Mouse (Mus musculus) MEL (cell line): ENCODE data around the gene Vti1b. TPM values are rescaled to one million over a fixed set of nuclear protein-coding genes. Genes with fewer than 3 reads are reported as not detected.

Experiments used
- DNase-seq: peaks from one replicate; pipeline ENCODE4 v3.0.0; 2011; ENCODE audit warnings: low read depth, low spot score
- H3K27ac ChIP-seq: 2 replicates; pipeline ENCODE4 v1.5.1; 2012; ENCODE audit warnings: low read depth, mild to moderate bottlenecking, control low read depth, low read length, moderate library complexity; ENCODE audit not compliant: control insufficient read depth
- H3K27me3 ChIP-seq, 2 experiments: fragments of 150-350 bp in 1 of 2; sonication (generic) in 1 of 2; 2 replicates each; pipeline ENCODE4 v1.6.1; 2012; ENCODE audit warnings: low read length in 2 of 2, mild to moderate bottlenecking in 2 of 2, improper control_type of control experiment in 1 of 2, moderate library complexity in 1 of 2; ENCODE audit not compliant: insufficient read depth in 2 of 2, control insufficient read depth in 1 of 2
- H3K36me3 ChIP-seq, 2 experiments: 2 replicates each; pipeline ENCODE4 v1.6.1; 2012 to 2014; ENCODE audit warnings: low read length in 2 of 2, improper control_type of control experiment in 1 of 2, inconsistent platforms in 1 of 2, mild to moderate bottlenecking in 1 of 2; ENCODE audit not compliant: insufficient read depth in 2 of 2, control insufficient read depth in 1 of 2
- H3K4me1 ChIP-seq, 2 experiments: fragments of 150-350 bp in 1 of 2; sonication (generic) in 1 of 2; 2 replicates each; pipeline ENCODE4 v1.6.1; 2012; ENCODE audit warnings: low read length in 2 of 2, improper control_type of control experiment in 1 of 2, mild to moderate bottlenecking in 1 of 2; ENCODE audit not compliant: insufficient read depth in 2 of 2, control insufficient read depth in 1 of 2
- H3K4me3 ChIP-seq, 2 experiments: fragments of 150-350 bp in 1 of 2; sonication (generic) in 1 of 2; 2 replicates each; pipeline ENCODE4 v1.5.1; 2012; ENCODE audit warnings: low read depth in 2 of 2, low read length in 2 of 2, mild to moderate bottlenecking in 2 of 2, moderate library complexity in 2 of 2, control low read depth in 1 of 2, improper control_type of control experiment in 1 of 2; ENCODE audit not compliant: control insufficient read depth in 1 of 2, insufficient read depth in 1 of 2
- H3K79me2 ChIP-seq: 2 replicates; pipeline ENCODE4 v1.6.1; 2012; ENCODE audit warnings: mild to moderate bottlenecking, low read length, moderate library complexity; ENCODE audit not compliant: control insufficient read depth, poor library complexity, insufficient read depth
- H3K9ac ChIP-seq: 2 replicates; pipeline ENCODE4 v1.6.1; 2012; ENCODE audit warnings: low read depth, mild to moderate bottlenecking, control low read depth, low read length, moderate library complexity; ENCODE audit not compliant: control insufficient read depth, poor library complexity, severe bottlenecking
- H3K9me3 ChIP-seq: fragments of 150-350 bp; sonication (generic); replicated peaks from 2 replicates; pipeline ENCODE4 v1.6.1; 2012; ENCODE audit warnings: mild to moderate bottlenecking, low read length, improper control_type of control experiment, moderate library complexity; ENCODE audit not compliant: insufficient read depth
- BHLHE40 ChIP-seq: IDR thresholded peaks from 2 replicates; pipeline ENCODE4 v1.6.1; 2012; ENCODE audit warnings: low read depth, mild to moderate bottlenecking, inconsistent platforms, low read length, improper control_type of control experiment, borderline replicate concordance
- CHD1 ChIP-seq: IDR thresholded peaks from 2 replicates; pipeline ENCODE4 v1.6.1; 2012; ENCODE audit warnings: low read depth, mild to moderate bottlenecking, inconsistent platforms, low read length, improper control_type of control experiment
- CTCF ChIP-seq, 3 experiments: IDR thresholded peaks in 2 of 3; conservative IDR thresholded peaks in 1 of 3; 2 replicates each; pipeline ENCODE4 v1.5.1; 2011 to 2012; ENCODE audit warnings: low read length in 3 of 3, low read depth in 2 of 3, mild to moderate bottlenecking in 2 of 3, improper control_type of control experiment in 1 of 3, inconsistent platforms in 1 of 3, mixed read lengths in 1 of 3, moderate library complexity in 1 of 3; ENCODE audit not compliant: control insufficient read depth in 1 of 3, insufficient read depth in 1 of 3, poor library complexity in 1 of 3, severe bottlenecking in 1 of 3
- E2F4 ChIP-seq: IDR thresholded peaks from 2 replicates; pipeline ENCODE4 v1.6.1; 2011; ENCODE audit warnings: low read depth, low read length, improper control_type of control experiment, borderline replicate concordance
- ELF1 ChIP-seq: IDR thresholded peaks from 2 replicates; pipeline ENCODE4 v1.6.1; 2014; ENCODE audit warnings: low read depth, mild to moderate bottlenecking, inconsistent platforms, low read length, improper control_type of control experiment, moderate library complexity
- EP300 ChIP-seq, 2 experiments: IDR thresholded peaks; 2 replicates each; pipeline ENCODE4 v1.6.1; 2011; ENCODE audit warnings: improper control_type of control experiment in 2 of 2, low read length in 2 of 2, low read depth in 1 of 2, mild to moderate bottlenecking in 1 of 2
- GATA1 ChIP-seq: IDR thresholded peaks from 2 replicates; pipeline ENCODE4 v1.6.1; 2011; ENCODE audit warnings: low read depth, low read length, improper control_type of control experiment
- HCFC1 ChIP-seq: IDR thresholded peaks from 2 replicates; pipeline ENCODE4 v1.6.1; 2012; ENCODE audit warnings: low read depth, mild to moderate bottlenecking, inconsistent platforms, low read length, improper control_type of control experiment, moderate library complexity
- JUND ChIP-seq: IDR thresholded peaks from 2 replicates; pipeline ENCODE4 v1.6.1; 2011; ENCODE audit warnings: low read depth, mild to moderate bottlenecking, improper control_type of control experiment, low read length
- MAFK ChIP-seq: IDR thresholded peaks from 2 replicates; pipeline ENCODE4 v1.6.1; 2011; ENCODE audit warnings: low read depth, mild to moderate bottlenecking, low read length, improper control_type of control experiment, borderline replicate concordance
- MAX ChIP-seq: IDR thresholded peaks from 2 replicates; pipeline ENCODE4 v1.6.1; 2011; ENCODE audit warnings: low read length, improper control_type of control experiment
- MAZ ChIP-seq: IDR thresholded peaks from 2 replicates; pipeline ENCODE4 v1.6.1; 2012; ENCODE audit warnings: low read depth, mild to moderate bottlenecking, inconsistent platforms, low read length, improper control_type of control experiment
- NELFE ChIP-seq: IDR thresholded peaks from 2 replicates; pipeline ENCODE4 v1.6.1; 2011; ENCODE audit warnings: low read depth, low read length, improper control_type of control experiment
- RAD21 ChIP-seq: IDR thresholded peaks from 2 replicates; pipeline ENCODE4 v1.6.1; 2011; ENCODE audit warnings: mild to moderate bottlenecking, low read depth, low read length, improper control_type of control experiment
- SMC3 ChIP-seq: IDR thresholded peaks from 2 replicates; pipeline ENCODE4 v1.6.1; 2011; ENCODE audit warnings: low read depth, low read length, improper control_type of control experiment
- TAL1 ChIP-seq: IDR thresholded peaks from 2 replicates; pipeline ENCODE4 v1.6.1; 2012; ENCODE audit warnings: mild to moderate bottlenecking, inconsistent platforms, low read length, moderate library complexity, mixed read lengths
- TBP ChIP-seq: IDR thresholded peaks from 2 replicates; pipeline ENCODE4 v1.8.0; 2011; ENCODE audit warnings: low read depth, low read length, improper control_type of control experiment
- UBTF ChIP-seq: IDR thresholded peaks from 2 replicates; pipeline ENCODE4 v1.6.1; 2012; ENCODE audit warnings: low read depth, mild to moderate bottlenecking, inconsistent platforms, low read length, improper control_type of control experiment, moderate library complexity, borderline replicate concordance; ENCODE audit not compliant: insufficient read depth
- USF1 ChIP-seq: IDR thresholded peaks from 2 replicates; pipeline ENCODE4 v1.6.1; 2014; ENCODE audit warnings: low read depth, mild to moderate bottlenecking, inconsistent platforms, low read length, improper control_type of control experiment, moderate library complexity
- USF2 ChIP-seq, 2 experiments: IDR thresholded peaks; 2 replicates each; pipeline ENCODE4 v1.6.1; 2011 to 2012; ENCODE audit warnings: improper control_type of control experiment in 2 of 2, low read length in 2 of 2, borderline replicate concordance in 1 of 2, inconsistent platforms in 1 of 2, low read depth in 1 of 2, mild to moderate bottlenecking in 1 of 2; ENCODE audit not compliant: insufficient read depth in 1 of 2
- ZC3H11A ChIP-seq: IDR thresholded peaks from 2 replicates; pipeline ENCODE4 v1.6.1; 2012; ENCODE audit warnings: low read depth, mild to moderate bottlenecking, inconsistent platforms, low read length, improper control_type of control experiment
- ZKSCAN1 ChIP-seq: IDR thresholded peaks from 2 replicates; pipeline ENCODE4 v1.6.1; 2012; ENCODE audit warnings: low read depth, mild to moderate bottlenecking, inconsistent platforms, low read length, improper control_type of control experiment, moderate library complexity
- ZMIZ1 ChIP-seq: IDR thresholded peaks from 2 replicates; pipeline ENCODE4 v1.6.1; 2012; ENCODE audit warnings: low read depth, mild to moderate bottlenecking, inconsistent platforms, low read length, improper control_type of control experiment, moderate library complexity
- polyA plus RNA-seq, 2 experiments: library from polyadenylated mRNA; stranded (reverse) in 1 of 2; unstranded in 1 of 2; fragments of >175 nt in 1 of 2; fragments of >200 nt in 1 of 2; gene quantifications; 2 replicates each; pipeline versions ENCODE4 v1.2.1 to v1.2.4; 2012; ENCODE audit warnings: low replicate concordance in 2 of 2, low read depth in 1 of 2; ENCODE audit not compliant: insufficient read length in 2 of 2, insufficient read depth in 1 of 2, missing spikeins in 1 of 2
- total RNA-seq: library from RNA; depleted of rRNA; stranded (reverse); fragments of 300-350 nt; gene quantifications from 2 replicates; pipeline ENCODE4 v1.2.3, GENCODE M21; 2012

Gene Vti1b
- total and polyA plus RNA-seq, 3 experiments, result 54.3 to 69.8 TPM; not detected in 1

GRCm38 (mm10) chr12:79197105-79197504 is 24.6 kb upstream of the Vti1b start:
- H3K27ac ChIP-seq, result no peak overlapping the region
- H3K79me2 ChIP-seq, result no peaks in the 10 kb centered on the region
- no peaks in the 10 kb centered on the region for H3K9me3 ChIP-seq
- TF ChIP-seq JUND (peak; percentile 56; the same call in 1 of the 2 replicates), EP300 (IDR thresholded peaks at IDR 0.05; ENCODE audit: low read depth in 1 of 2, low read length in 2 of 2) (peak; percentile 18 to 60; a peak in 3 of 4 replicates), GATA1 (peak; percentile 76), NELFE (no peak)
- H3K4me1 ChIP-seq, result peaks cover 5 to 13% of the 10 kb centered on the region in 2 experiments; a peak in 3 of 4 replicates
- H3K36me3 ChIP-seq, result peaks cover 0 to 3% of the 10 kb centered on the region in 2 experiments; a peak in 2 of 4 replicates
- no peak overlapping the region for H3K4me3 ChIP-seq
- H3K27me3 ChIP-seq, result no peaks in the 10 kb centered on the region
- DNase-seq, result peak; percentile 54
- H3K9ac ChIP-seq, result no peak overlapping the region

- H3K27ac ChIP-seq, result no peak overlapping the region
- TF ChIP-seq ZMIZ1 (no peak), SMC3 (peak; percentile 77), MAFK (no peak), CHD1 (no peak), TBP (no peak), MAX (no peak), BHLHE40 (0 out of 2 replicates have a peak, but pooled peaks have one; percentile 41), MAZ (no peak), RAD21 (peak; percentile 85), CTCF (IDR thresholded peaks at IDR 0.05 in 2 of 3, conservative IDR thresholded peaks at IDR 0.05 in 1 of 3; ENCODE audit: control insufficient read depth in 1 of 3, insufficient read depth in 1 of 3, low read depth in 2 of 3, low read length in 3 of 3, poor library complexity in 1 of 3, severe bottlenecking in 1 of 3) (peak; percentile 67 to 88 (median 84)), HCFC1 (peak; percentile 51), E2F4 (no peak), ELF1 (no peak), ZKSCAN1 (no peak), TAL1 (no peak), UBTF (no peak), ZC3H11A (peak; percentile 61), USF1 (no peak), USF2 (IDR thresholded peaks at IDR 0.05; ENCODE audit: borderline replicate concordance in 1 of 2, insufficient read depth in 1 of 2, low read depth in 1 of 2, low read length in 2 of 2) (no peak)
- TF ChIP-seq, all 39 proteins: peak for 6
- peak; percentile 91 for DNase-seq
- Histone ChIP-seq H3K9me3 (no peaks in the 10 kb centered on the region), H3K4me1 (peaks cover 5 to 21% of the 10 kb centered on the region in 2 experiments; a peak in 3 of 4 replicates), H3K79me2 (no peaks in the 10 kb centered on the region; the same call in 1 of the 2 replicates), H3K27me3 (no peaks in the 10 kb centered on the region), H3K4me3 (no peak overlapping the region), H3K36me3 (peaks cover 0 to 10% of the 10 kb centered on the region in 2 experiments; a peak in 3 of 4 replicates), H3K9ac (no peak overlapping the region)
Measured at GRCm38 (mm10) chr12:79193441-79193840, 21.0 kb upstream of the Vti1b start.
